Mouse (Mus musculus) liver, adult 2 months (tissue): ENCODE results near the gene Hist1h3d.

Source experiments
- CTCF ChIP-seq: fragments of 200-500 bp; IDR thresholded peaks from 2 replicates; pipeline ENCODE4 v1.5.1; 2011; ENCODE audit warnings: low read depth, low read length, control low read depth
- POLR2A ChIP-seq: fragments of 200-500 bp; IDR thresholded peaks from 2 replicates; pipeline ENCODE4 v1.6.1; 2011; ENCODE audit warnings: low read length, control low read depth; ENCODE audit not compliant: insufficient read depth; ENCODE audit errors: extremely low read depth

DNA sequence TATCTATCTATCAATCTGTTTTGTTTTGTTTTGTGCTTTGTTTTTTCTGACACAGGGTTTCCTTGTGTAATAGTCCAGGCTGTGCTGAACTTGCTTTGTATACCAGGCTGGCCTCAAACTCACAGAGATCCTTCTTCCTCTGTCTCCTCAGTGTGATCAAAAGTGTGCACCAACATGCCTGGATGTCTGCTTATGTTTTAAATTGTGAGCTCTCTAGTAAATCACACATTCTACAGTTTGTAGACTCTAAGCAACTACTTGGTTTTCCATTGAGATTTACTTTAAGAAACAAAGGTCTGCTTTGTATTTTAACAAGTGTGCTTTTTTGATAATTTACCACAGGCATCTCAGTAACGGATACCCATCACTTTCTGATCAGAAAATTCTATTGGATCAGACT is 2.3 kb downstream of the Hist1h3d start:
- TF ChIP-seq POLR2A (no peak), CTCF (no peak)
